Mouse (Mus musculus): ENCODE measurements around the gene Psmc4.

GRCm38 (mm10) chr7:28069546-28070172 lies 19.8 kb upstream of the Psmc4 start:
- TF ChIP-seq CTCF (IDR thresholded peaks at IDR 0.05) (no peak), POLR2A (IDR thresholded peaks at IDR 0.05; ENCODE audit: insufficient read depth, low read depth, low read length) (no peak)
